Mouse (Mus musculus) embryonic facial prominence, embryonic 10.5 days (tissue): ENCODE results near the gene Stard8. TPM values are rescaled to one million over a fixed set of nuclear protein-coding genes. Genes with fewer than 3 reads are reported as not detected.
A peak's percentile ranks its signal among the peaks of the same experiment; 100 is the strongest.

Source experiments
- DNase-seq: peaks from one replicate; pipeline ENCODE4 v3.0.0-alpha.2; 2017; ENCODE audit warnings: low spot score
- H3K27ac ChIP-seq: fragments of 300-500 bp; sonication (generic); replicated peaks from 2 replicates; pipeline ENCODE4 v1.5.1; 2016; ENCODE audit warnings: mild to moderate bottlenecking
- H3K27me3 ChIP-seq: fragments of 300-500 bp; sonication (generic); replicated peaks from 2 replicates; pipeline ENCODE4 v1.6.1; 2016; ENCODE audit warnings: low read depth, mild to moderate bottlenecking; ENCODE audit not compliant: poor library complexity, severe bottlenecking
- H3K36me3 ChIP-seq: fragments of 300-500 bp; sonication (generic); replicated peaks from 2 replicates; pipeline ENCODE4 v1.6.1; 2016; ENCODE audit warnings: mild to moderate bottlenecking, moderate library complexity
- H3K4me1 ChIP-seq: fragments of 300-500 bp; sonication (generic); 2 replicates; pipeline ENCODE4 v1.6.1; 2016
- H3K4me3 ChIP-seq: fragments of 300-500 bp; sonication (generic); 2 replicates; pipeline ENCODE4 v1.5.1; 2016; ENCODE audit warnings: mild to moderate bottlenecking, moderate library complexity
- H3K9me3 ChIP-seq: fragments of 300-500 bp; sonication (generic); 2 replicates; pipeline ENCODE4 v1.6.1; 2016; ENCODE audit warnings: mild to moderate bottlenecking
- WGBS: fragments of 180-500 bp; shearing (Covaris S2); methylation state at CpG from one replicate; pipeline ENCODE4 v1.1.7; 2016; 5-methylcytosine and 5-hydroxymethylcytosine counted together
- polyA plus RNA-seq: library from polyadenylated mRNA; unstranded; fragments of >200 nt; fragmentation: Nextera tagmentation; extraction: Ambion mirVana; gene quantifications from 2 replicates; pipeline ENCODE4 v1.2.1, GENCODE M21; 2016

Gene Stard8
- polyA plus RNA-seq, 1 experiment from 2014 or later: 11.4 TPM

GRCm38 (mm10) chrX:99050736-99051481 lies 47.9 kb downstream of the Stard8 start:
- peaks cover 10% of the 10 kb centered on the region for H3K4me1 ChIP-seq
- DNase-seq: no peak
- no peaks in the 10 kb centered on the region for H3K36me3 ChIP-seq
- H3K4me3 ChIP-seq: no peak overlapping the region
- H3K27me3 ChIP-seq: peaks cover 94% of the 10 kb centered on the region
- WGBS: 85% methylated on average over 10 of the region's 10 CpGs
- H3K9me3 ChIP-seq: no peaks in the 10 kb centered on the region
- no peak overlapping the region for H3K27ac ChIP-seq

GRCm38 (mm10) chrX:99052255-99052654 lies 49.2 kb downstream of the Stard8 start:
- H3K4me3 ChIP-seq: no peak overlapping the region
- no peaks in the 10 kb centered on the region for H3K9me3 ChIP-seq
- H3K27me3 ChIP-seq: peaks cover 86% of the 10 kb centered on the region
- no peaks in the 10 kb centered on the region for H3K36me3 ChIP-seq
- 78% methylated on average over 7 of the region's 7 CpGs for WGBS
- H3K4me1 ChIP-seq: no peaks in the 10 kb centered on the region
- no peak overlapping the region for H3K27ac ChIP-seq
- DNase-seq: no peak

GRCm38 (mm10) chrX:99054512-99054911 lies 51.5 kb downstream of the Stard8 start:
- 0 out of 2 replicates have a peak, but pooled peaks cover 5% of the 10 kb centered on the region for H3K4me1 ChIP-seq
- 77% methylated on average over 7 of the region's 7 CpGs for WGBS
- DNase-seq: no peak
- H3K27me3 ChIP-seq: peaks cover 84% of the 10 kb centered on the region
- no peak overlapping the region for H3K27ac ChIP-seq
- H3K36me3 ChIP-seq: no peaks in the 10 kb centered on the region
- H3K9me3 ChIP-seq: no peaks in the 10 kb centered on the region
- H3K4me3 ChIP-seq: no peak overlapping the region

GRCm38 (mm10) chrX:99057772-99058440 lies 54.9 kb downstream of the Stard8 start:
- H3K9me3 ChIP-seq: no peaks in the 10 kb centered on the region
- H3K4me1 ChIP-seq: 0 out of 2 replicates have a peak, but pooled peaks cover 5% of the 10 kb centered on the region
- WGBS: 42% methylated on average over 6 of the region's 6 CpGs
- peak; percentile 39 for DNase-seq
- H3K36me3 ChIP-seq: no peaks in the 10 kb centered on the region
- peaks cover 84% of the 10 kb centered on the region for H3K27me3 ChIP-seq
- H3K27ac ChIP-seq: no peak overlapping the region
- H3K4me3 ChIP-seq: no peak overlapping the region

- Histone ChIP-seq H3K4me3 (no peak overlapping the region), H3K36me3 (no peaks in the 10 kb centered on the region), H3K27me3 (peaks cover 86% of the 10 kb centered on the region), H3K4me1 (0 out of 2 replicates have a peak, but pooled peaks cover 5% of the 10 kb centered on the region), H3K27ac (no peak overlapping the region), H3K9me3 (no peaks in the 10 kb centered on the region)
- DNase-seq: peak; percentile 41
- WGBS: 42% methylated on average over 4 of the region's 4 CpGs
These were observed 56.1 kb downstream of the Stard8 start for GRCm38 (mm10) chrX:99059119-99059518.

- peaks cover 97% of the 10 kb centered on the region for H3K27me3 ChIP-seq
- 91% methylated on average over 9 of the region's 9 CpGs for WGBS
- H3K27ac ChIP-seq: no peak overlapping the region
- no peaks in the 10 kb centered on the region for H3K36me3 ChIP-seq
- H3K4me1 ChIP-seq: no peaks in the 10 kb centered on the region
- no peak overlapping the region for H3K4me3 ChIP-seq
- no peak for DNase-seq
- H3K9me3 ChIP-seq: no peaks in the 10 kb centered on the region
These were observed 62.5 kb downstream of the Stard8 start for GRCm38 (mm10) chrX:99065582-99065981.

DNA sequence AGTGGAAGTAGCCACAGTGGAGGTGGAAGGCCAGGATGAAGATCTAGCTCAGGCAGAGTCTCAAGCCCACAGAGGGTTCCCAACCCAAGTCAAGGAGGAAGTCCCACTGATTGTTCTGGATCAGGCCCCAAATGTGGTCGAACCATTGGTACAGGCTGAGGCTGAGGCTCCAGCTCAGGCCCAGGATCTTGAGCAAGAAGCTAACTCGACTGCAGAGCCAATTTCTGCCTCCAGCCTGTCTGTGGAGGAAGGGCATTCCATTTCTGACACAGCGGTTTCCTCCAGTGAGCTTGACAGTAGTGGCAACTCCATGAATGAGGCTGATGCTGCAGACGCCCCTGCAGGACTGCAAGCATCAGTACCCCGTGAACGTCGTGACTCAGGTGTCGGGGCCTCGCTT lies 63.5 kb downstream of the Stard8 start:
- Histone ChIP-seq H3K4me1 (no peaks in the 10 kb centered on the region), H3K9me3 (no peaks in the 10 kb centered on the region), H3K27me3 (peaks cover 98% of the 10 kb centered on the region), H3K4me3 (no peak overlapping the region), H3K27ac (no peak overlapping the region), H3K36me3 (no peaks in the 10 kb centered on the region)
- no peak for DNase-seq
- 89% methylated on average over 9 of the region's 9 CpGs for WGBS

DNA sequence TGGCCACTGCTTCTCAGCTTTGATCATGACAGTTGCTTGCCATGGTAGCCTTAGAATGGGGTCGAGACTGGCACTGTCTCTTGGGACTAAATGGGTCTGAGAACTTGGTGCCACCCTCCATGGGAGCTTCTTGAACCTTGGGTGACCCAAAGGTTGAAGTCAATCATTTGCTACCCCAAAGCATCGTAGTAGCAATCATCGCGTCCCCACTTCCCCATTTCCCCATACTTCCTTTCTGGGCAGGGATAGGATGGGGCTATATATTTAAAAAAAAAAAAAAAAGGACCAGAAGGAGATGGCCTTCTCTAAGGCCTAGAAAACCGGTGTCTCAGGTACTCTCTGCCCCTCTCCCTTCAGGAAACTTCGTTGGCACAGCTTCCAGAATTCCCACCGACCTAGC lies 64.2 kb downstream of the Stard8 start:
- H3K36me3 ChIP-seq: no peaks in the 10 kb centered on the region
- WGBS: 78% methylated on average over 7 of the region's 7 CpGs
- H3K27me3 ChIP-seq: peaks cover 98% of the 10 kb centered on the region
- H3K4me1 ChIP-seq: no peaks in the 10 kb centered on the region
- H3K4me3 ChIP-seq: no peak overlapping the region
- DNase-seq: no peak
- H3K9me3 ChIP-seq: no peaks in the 10 kb centered on the region
- no peak overlapping the region for H3K27ac ChIP-seq

- Histone ChIP-seq H3K4me3 (no peak overlapping the region), H3K36me3 (no peaks in the 10 kb centered on the region), H3K9me3 (no peaks in the 10 kb centered on the region), H3K27ac (no peak overlapping the region), H3K4me1 (no peaks in the 10 kb centered on the region), H3K27me3 (peaks cover 98% of the 10 kb centered on the region)
- no peak for DNase-seq
- WGBS: 76% methylated on average over 9 of the region's 9 CpGs
These were observed 64.7 kb downstream of the Stard8 start for GRCm38 (mm10) chrX:99067671-99068151.

DNA sequence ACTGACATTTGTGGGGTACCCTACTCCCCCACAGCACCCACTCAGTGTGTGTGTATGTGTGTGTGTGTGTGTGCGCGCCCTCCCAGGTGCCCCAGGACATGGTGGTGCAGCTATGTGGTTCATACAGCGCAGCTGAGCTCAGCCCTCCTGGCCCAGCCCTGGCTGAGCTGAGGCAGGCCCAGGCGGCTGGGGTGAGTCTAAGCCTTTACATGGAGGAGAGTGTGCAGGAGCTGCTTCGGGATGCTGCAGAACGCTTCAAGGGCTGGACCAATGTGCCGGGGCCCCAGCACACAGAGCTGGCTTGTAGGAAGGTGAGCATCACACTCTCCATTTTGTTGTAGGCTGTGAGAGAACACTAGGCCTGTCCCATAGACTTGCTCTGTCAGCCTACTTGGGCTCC lies 68.1 kb downstream of the Stard8 start:
- DNase-seq: no peak
- 92% methylated on average over 7 of the region's 7 CpGs for whole genome bisulfite sequencing
- Histone ChIP-seq H3K4me1 (no peaks in the 10 kb centered on the region), H3K27me3 (peaks cover 90% of the 10 kb centered on the region), H3K36me3 (no peaks in the 10 kb centered on the region), H3K4me3 (no peak overlapping the region), H3K27ac (no peak overlapping the region), H3K9me3 (no peaks in the 10 kb centered on the region)

- DNase-seq: no peak
- Histone ChIP-seq H3K9me3 (no peaks in the 10 kb centered on the region), H3K4me3 (no peak overlapping the region), H3K4me1 (no peaks in the 10 kb centered on the region), H3K36me3 (no peaks in the 10 kb centered on the region), H3K27ac (no peak overlapping the region), H3K27me3 (peaks cover 84% of the 10 kb centered on the region)
- WGBS: 93% methylated on average over 13 of the region's 13 CpGs
These were observed 69.5 kb downstream of the Stard8 start for GRCm38 (mm10) chrX:99072596-99072995.

DNA sequence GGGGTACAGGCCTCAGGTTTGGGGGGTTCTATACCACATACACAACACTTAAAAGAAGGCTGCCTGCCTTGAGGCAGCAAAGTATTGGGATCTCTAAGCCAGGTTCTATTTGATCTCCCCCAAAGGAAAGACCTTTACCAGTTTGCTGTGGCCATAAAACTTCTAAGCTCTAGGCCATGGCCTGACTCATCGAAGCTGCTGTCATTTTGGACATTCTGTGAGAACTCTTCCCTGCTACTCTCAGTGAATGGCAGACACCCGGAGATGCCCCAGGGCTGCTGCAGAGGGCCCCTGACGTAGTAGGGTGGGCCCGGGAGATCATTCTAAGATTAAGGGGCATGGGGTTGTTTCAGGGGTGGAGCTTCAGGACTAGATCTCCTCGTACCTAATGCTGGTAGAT lies 72.1 kb downstream of the Stard8 start:
- no peaks in the 10 kb centered on the region for H3K4me1 ChIP-seq
- no peaks in the 10 kb centered on the region for H3K36me3 ChIP-seq
- H3K27me3 ChIP-seq: peaks cover 59% of the 10 kb centered on the region
- no peak overlapping the region for H3K27ac ChIP-seq
- WGBS: 88% methylated on average over 5 of the region's 5 CpGs
- no peaks in the 10 kb centered on the region for H3K9me3 ChIP-seq
- H3K4me3 ChIP-seq: no peak overlapping the region
- DNase-seq: no peak

DNA sequence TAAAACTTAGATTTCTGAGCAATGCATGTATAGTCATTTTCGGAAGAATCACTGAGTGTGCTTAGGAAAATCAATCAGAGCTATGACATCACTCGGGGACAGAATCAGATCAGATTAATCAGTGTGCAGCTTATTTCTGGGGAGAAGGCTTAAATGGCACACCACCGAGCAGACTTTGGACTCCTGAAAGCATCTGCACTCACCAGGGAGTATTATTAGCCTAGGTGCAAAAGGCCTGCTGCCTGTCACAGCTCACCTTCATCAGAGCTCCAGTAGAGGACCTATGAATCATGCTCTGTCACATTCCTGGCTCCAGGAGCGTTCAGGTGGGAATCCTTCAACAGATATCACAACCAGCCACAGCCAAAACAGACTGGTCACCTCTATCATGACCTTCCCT lies 73.4 kb downstream of the Stard8 start:
- H3K27me3 ChIP-seq: peaks cover 51% of the 10 kb centered on the region
- no peaks in the 10 kb centered on the region for H3K9me3 ChIP-seq
- H3K4me1 ChIP-seq: no peaks in the 10 kb centered on the region
- no peak overlapping the region for H3K4me3 ChIP-seq
- H3K27ac ChIP-seq: no peak overlapping the region
- 75% methylated on average over 4 of the region's 4 CpGs for WGBS
- no peak for DNase-seq
- no peaks in the 10 kb centered on the region for H3K36me3 ChIP-seq
